Mouse (Mus musculus) T-helper 17 cell (primary cell): Measurements from ENCODE around the gene Gse1.

ENCODE experiments used
- in situ Hi-C, 2 experiments: fragments of 300-600 bp; cut with MboI, MseI; formaldehyde crosslinking; loops; 1 replicate in 1 of 2; 2 replicates in 1 of 2; pipeline ENCODE4 v1.15.1; 2025; ENCODE audit warnings: high pct_unique_total_duplicates in 2 of 2

Gene Gse1

DNA sequence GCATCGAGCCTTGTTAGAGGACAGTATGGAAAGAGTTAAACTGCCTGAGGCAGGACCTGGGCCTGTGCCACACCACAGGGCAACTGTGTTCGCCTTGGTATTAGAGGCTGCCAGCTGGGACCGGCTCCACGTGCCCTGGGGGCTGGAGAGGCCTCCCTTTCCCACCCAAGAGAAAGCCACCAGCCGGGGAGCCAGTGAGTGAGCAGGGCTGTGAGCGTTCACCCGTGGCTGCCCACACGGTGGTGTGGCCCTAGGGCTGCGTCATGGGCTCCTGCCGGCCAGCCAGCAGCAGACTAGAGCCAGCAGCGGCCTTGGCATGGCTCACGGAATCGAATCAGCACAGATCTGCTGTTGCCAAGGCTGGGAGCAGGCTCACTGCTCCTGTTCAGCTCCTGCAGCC, 42.2 kb downstream of the Gse1 start:
- in situ Hi-C loops, result no loop called here

GRCm38 (mm10) chr8:120273430-120273829, 45.2 kb downstream of the Gse1 start:
- in situ Hi-C loops, result no loop called here

DNA sequence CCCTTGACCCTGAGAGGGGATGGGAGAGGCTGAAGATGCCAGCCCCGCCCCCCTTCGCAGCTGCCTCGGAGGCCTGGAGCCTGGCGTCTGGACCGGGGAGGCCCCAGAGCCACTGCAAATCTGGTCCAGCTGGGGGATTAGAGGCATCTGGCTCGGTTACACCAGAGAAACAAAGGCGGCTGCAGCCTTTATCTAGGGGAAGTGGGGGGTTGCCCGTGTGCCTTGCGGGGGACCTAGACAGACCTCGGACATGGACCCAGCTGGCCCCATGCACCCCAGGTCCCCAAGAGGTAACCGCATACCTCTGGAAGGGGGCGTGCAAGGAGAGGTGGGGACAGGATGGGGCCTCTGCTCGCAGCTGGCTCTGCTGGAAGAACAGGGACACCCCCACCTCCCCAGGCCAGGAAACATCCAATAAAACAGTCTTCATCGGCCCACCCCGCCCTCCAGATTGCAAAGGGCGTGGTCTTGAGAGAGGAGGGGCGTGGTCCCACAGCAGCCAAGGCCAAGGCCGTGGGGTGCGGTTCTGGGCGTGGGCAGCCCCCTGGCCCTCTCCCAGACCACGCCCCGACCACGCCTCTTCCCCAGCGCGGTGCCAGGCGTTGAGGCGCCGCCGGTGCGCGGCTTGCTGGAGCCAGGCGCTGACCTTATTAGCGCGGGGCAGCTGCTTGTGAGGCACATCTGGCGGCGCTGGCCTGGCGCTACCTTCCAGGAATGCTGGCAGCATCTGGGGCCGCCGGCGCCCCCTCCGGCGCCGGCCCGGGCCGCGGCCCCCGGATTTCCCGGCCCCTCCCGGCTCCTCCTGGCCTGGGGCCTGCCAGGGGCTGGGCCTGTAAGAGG, 48.0 kb downstream of the Gse1 start:
- in situ Hi-C loops, result loop anchor here in 1 of 2 experiments (25.0 kb wide), 1 partner anchor 1761 kb away; no protein-coding TSS in a partner anchor

DNA sequence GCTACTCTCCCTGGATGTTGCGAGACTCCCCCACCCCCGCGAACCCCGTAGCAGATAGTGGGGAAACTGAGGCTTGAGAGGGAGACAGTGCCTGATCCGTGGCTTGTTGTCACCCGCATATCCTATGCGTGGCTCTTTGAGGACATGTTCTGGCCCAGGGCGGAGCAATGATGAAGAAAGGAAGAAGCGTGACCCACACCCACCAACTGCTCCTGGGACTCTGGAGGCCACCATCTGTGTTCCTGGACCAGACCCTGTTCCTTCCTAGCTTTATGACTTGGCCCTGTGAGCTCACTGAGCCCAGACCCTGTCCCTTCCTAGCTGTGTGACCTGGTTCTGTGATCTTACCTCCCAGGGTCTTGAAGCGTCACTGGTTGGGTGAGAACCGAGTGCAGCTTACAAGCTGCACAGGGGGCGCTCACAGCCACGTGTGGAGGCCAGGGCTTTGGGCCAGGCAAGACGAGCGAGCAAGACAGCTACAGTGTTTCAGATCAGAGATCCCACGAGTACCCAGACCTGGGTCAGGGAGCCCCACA, 48.7 kb downstream of the Gse1 start:
- in situ Hi-C loops, result loop anchor here in 1 of 2 experiments (25.0 kb wide), 1 partner anchor 1760 kb away; no protein-coding TSS in a partner anchor

DNA sequence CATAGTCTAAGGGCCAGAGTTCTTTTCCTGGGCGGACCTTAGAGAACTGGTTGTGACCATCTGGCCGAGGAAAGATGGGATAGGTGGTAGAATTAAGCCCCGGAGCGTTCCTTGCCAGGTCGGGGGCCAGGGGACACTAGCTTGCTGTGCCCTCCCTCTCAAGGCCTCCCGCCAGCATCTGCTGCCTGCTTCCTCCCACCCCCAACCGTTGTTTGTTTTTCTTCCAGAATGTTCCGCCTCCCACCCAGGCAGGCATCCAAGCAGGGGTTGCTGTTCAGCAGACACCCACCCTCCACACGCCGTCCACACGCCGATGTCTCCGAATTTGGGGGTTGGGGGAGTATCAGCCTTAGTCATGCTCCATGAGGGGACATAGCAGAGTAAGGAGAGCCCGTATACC, 49.8 kb downstream of the Gse1 start:
- in situ Hi-C loops, result loop anchor here in 1 of 2 experiments (25.0 kb wide), 1 partner anchor 1759 kb away; no protein-coding TSS in a partner anchor

- in situ Hi-C loops, result loop anchor here in 1 of 2 experiments (25.0 kb wide), 1 partner anchor 1758 kb away; no protein-coding TSS in a partner anchor
Observed at GRCm38 (mm10) chr8:120279418-120279817, 51.2 kb downstream of the Gse1 start.

- in situ Hi-C loops, result loop anchor here in 1 of 2 experiments (25.0 kb wide), 1 partner anchor 1756 kb away; no protein-coding TSS in a partner anchor
Observed at GRCm38 (mm10) chr8:120281487-120281886, 53.2 kb downstream of the Gse1 start.

GRCm38 (mm10) chr8:120282465-120282864, 54.2 kb downstream of the Gse1 start:
- in situ Hi-C loops, result loop anchor here in 1 of 2 experiments (25.0 kb wide), 1 partner anchor 1755 kb away; no protein-coding TSS in a partner anchor

- in situ Hi-C loops, result loop anchor here in 1 of 2 experiments (25.0 kb wide), 1 partner anchor 1753 kb away; no protein-coding TSS in a partner anchor
Observed at GRCm38 (mm10) chr8:120284265-120284664, 56.0 kb downstream of the Gse1 start.

- in situ Hi-C loops, result loop anchor here in 1 of 2 experiments (25.0 kb wide), 1 partner anchor 1752 kb away; no protein-coding TSS in a partner anchor
Observed at GRCm38 (mm10) chr8:120285033-120285432, 56.8 kb downstream of the Gse1 start.

DNA sequence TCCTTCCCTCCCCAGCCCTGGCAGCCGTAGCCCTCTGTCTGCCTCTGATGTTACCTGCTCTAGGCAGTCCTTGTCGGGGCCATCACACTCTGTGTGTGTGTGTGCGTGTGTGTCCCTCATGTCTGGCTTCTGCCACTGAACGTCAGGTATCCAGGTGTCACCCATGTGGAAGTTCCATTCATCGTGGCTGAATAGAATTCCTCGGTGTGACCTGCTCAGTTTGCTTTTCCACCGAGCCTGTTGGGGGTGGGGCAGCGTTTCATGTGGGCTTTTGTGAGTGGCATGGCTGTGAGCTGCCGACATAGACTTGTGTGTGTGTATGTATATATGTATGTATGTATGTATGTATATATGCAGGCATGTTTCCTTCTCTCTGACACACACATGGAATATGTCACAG, 57.6 kb downstream of the Gse1 start:
- in situ Hi-C loops, result loop anchor here in 1 of 2 experiments (25.0 kb wide), 1 partner anchor 1751 kb away; no protein-coding TSS in a partner anchor

GRCm38 (mm10) chr8:120288122-120288908, 60.1 kb downstream of the Gse1 start:
- in situ Hi-C loops, result loop anchor here in 1 of 2 experiments (25.0 kb wide), 1 partner anchor 1749 kb away; no protein-coding TSS in a partner anchor

DNA sequence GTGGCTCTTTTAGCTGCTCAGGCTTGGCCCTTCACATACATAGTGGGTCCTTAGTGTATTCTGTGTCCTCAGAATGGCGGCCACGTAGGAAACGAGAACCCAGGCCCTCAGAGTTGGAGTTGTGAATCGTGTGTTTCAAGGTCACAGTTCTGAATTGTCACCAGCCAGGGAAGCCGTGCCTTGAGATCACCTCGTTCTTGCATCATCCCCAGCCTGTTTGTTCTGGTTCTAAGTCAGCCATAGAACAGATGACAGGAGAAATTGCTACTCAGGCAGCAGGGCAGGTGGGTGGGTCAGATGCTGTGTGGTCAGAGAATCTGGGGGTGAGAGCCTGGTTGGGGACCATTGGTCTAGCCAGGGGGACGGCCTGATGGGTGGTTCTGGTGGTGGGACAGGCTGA, 60.9 kb downstream of the Gse1 start:
- in situ Hi-C loops, result loop anchor here in 1 of 2 experiments (25.0 kb wide), 1 partner anchor 1748 kb away; no protein-coding TSS in a partner anchor

GRCm38 (mm10) chr8:120289698-120290181, 61.5 kb downstream of the Gse1 start:
- in situ Hi-C loops, result loop anchor here in 1 of 2 experiments (25.0 kb wide), 1 partner anchor 1748 kb away; no protein-coding TSS in a partner anchor

- in situ Hi-C loops, result loop anchor here in 1 of 2 experiments (25.0 kb wide), 1 partner anchor 1747 kb away; no protein-coding TSS in a partner anchor
Observed at GRCm38 (mm10) chr8:120290614-120291013, 62.4 kb downstream of the Gse1 start.

DNA sequence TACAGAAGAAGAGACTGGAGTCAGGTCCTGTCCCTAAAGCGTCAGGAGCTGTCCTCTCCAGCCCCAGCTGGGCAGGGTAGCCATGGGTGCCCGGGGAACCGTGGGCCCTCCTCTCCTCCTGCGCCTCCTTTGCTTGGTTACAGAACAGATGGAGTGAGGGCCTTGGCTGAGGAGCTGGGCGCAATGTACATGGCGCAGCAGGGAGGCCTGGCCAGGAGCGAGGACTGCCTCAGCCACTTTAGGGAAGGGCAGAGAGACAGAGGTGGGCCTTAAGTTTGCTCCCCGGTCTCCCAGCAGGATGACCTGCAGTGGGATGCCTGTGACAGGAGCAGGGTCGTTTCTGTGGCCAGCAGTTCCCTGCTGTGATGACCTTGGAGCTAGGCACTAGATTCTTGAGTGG, 63.4 kb downstream of the Gse1 start:
- in situ Hi-C loops, result loop anchor here in 1 of 2 experiments (25.0 kb wide), 1 partner anchor 1746 kb away; no protein-coding TSS in a partner anchor

DNA sequence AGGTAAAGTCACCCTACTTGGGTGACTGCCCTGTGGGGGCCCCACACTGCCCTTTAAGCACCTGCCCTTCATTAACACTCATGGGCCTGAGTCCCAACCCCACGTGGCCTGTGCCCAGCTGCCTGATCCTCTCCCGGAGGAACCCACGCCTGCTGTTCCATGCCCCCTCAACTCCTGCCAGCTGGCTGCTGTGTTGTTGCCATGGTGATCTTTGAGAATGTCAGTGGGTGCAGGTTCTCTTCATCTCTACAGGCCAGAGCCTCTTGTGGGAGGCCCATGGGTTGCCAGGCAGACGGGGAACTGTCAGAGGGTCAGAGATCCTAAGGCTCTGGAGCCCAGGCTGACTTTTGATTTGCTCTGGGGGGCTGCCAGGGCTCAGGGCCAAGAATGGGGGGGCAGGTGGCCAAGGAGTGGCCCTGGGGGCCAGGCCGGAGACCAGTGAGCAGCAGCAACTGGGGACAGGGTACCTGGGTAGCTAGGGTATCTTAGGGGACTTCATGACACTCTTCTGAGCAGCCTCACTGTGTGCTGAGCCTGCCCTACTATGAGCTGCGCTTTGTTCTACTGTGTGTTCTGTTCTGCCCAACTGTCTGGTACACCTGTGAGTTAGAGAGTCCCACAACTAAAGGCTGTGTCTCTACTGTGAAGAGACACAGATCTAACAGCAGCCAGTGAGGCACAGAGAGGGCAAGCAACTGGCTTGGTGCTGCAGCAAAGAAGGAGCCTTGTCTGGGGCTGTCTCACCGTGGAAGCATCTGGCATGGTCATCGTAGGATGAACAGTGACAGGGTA, 64.3 kb downstream of the Gse1 start:
- in situ Hi-C loops, result loop anchor here in 1 of 2 experiments (25.0 kb wide), 1 partner anchor 1745 kb away; no protein-coding TSS in a partner anchor

DNA sequence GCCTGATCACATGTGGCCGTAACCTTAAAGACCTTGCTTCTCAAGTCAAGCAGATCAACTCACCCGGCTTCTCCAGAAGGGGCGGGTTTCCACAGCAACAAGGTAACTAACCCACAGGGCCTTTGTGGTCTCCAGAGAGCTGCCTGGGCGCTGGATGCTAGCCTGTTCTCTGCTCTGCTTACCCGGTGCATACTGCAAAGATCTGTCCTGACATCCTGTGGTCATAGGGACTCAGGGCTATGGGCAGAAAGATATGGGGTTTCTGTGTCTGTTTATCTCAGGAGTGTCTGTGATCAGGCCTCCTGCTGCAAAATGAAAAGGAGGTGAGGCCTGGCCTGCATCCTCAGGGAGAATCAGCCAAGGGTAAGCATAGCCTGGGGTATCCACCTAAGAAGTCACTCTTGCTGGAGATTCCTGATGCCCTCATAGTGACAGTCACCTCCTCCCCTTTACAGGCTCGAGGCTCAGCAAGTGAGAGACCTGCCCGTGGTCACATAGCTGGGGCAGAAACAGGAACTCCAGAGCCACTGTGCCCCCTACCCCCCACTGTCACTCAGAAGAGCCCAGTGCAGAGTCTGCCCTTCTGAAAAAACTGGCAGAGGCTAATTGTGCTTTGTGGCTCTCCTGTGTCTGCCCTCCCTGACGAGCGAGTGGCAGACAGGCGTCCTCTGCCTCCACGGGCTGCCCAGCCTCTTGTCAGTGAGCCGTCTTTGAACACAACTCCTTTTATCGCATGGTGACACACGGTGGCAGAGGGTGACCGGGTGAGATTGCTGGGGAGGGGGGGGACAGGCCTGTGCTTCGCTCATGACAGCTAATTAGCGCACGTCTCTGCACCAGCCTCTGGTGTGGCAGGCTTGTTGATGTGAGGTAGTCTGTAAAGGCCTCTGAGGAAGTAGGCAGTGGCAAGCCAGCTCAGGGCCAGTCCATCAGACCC, 65.4 kb downstream of the Gse1 start:
- in situ Hi-C loops, result loop anchor here in 1 of 2 experiments (25.0 kb wide), 1 partner anchor 1744 kb away; no protein-coding TSS in a partner anchor
